Mouse (Mus musculus): ENCODE results near the gene Zfpm1. TPM values are rescaled to one million over a fixed set of nuclear protein-coding genes. Genes with fewer than 3 reads are reported as not detected.

Gene Zfpm1
- polyA plus RNA-seq, 1 experiment from 2014 or later, result 5.7 TPM

DNA sequence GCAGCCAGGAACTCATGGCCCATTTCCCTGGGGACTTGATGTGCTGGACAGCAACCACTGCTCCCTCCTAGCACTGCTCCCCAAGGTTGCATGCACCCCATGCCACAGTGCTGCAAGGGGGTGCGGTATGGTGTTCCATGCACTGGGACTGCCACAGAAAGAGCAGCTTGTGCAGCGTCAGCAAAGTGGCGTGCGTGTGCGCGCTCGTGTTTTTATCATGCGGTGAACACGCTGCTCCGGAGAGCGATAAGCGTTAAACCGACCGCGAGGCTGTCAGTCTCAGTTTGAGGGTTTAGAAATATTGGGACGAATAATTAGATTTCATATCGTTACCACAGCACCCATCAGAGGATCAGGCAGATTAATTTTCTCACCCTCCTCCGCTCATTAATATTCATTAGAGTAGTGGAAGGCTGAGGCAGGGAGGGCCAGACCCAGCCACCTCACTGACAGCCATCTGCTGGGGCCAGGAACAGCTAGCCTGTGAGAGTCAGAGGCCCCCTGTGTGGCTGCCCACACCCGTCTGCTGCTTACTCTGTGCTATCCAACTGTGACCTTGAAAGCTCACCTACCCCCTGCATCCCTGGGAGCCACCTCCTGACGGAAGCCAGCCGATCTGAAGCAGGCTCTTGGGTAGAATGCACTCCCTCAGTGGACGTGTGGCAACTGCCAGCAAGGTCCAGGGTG lies 47.8 kb downstream of the Zfpm1 start:
- DNase-seq, result no peak
- Histone ChIP-seq H3K9me3 (ENCODE audit: low read length) (no peaks in the 10 kb centered on the region), H3K27ac (ENCODE audit: low read depth) (peak overlapping the region; percentile 64), H3K36me3 (replicated peaks; ENCODE audit: insufficient read depth, low read length) (peaks cover 66% of the 10 kb centered on the region), H3K4me3 (ENCODE audit: low read depth, low read length) (no peak overlapping the region), H3K4me2 (ENCODE audit: low read depth, low read length) (peak overlapping the region; percentile 50), H3K27me3 (ENCODE audit: insufficient read depth, low read length) (no peaks in the 10 kb centered on the region), H3K4me1 (ENCODE audit: insufficient read depth) (peaks cover 55% of the 10 kb centered on the region), H3K9ac (replicated peaks) (peak overlapping the region; percentile 55)
- peak; percentile 89 for TF ChIP-seq EP300 (IDR thresholded peaks at IDR 0.05; ENCODE audit: low read depth)
- TF ChIP-seq CTCF (IDR thresholded peaks at IDR 0.05; ENCODE audit: low read depth), result no peak
- ATAC-seq, result peak; percentile 10
- 52% methylated on average over 22 of the region's 22 CpGs for WGBS (ENCODE audit: insufficient replicate concordance)

DNA sequence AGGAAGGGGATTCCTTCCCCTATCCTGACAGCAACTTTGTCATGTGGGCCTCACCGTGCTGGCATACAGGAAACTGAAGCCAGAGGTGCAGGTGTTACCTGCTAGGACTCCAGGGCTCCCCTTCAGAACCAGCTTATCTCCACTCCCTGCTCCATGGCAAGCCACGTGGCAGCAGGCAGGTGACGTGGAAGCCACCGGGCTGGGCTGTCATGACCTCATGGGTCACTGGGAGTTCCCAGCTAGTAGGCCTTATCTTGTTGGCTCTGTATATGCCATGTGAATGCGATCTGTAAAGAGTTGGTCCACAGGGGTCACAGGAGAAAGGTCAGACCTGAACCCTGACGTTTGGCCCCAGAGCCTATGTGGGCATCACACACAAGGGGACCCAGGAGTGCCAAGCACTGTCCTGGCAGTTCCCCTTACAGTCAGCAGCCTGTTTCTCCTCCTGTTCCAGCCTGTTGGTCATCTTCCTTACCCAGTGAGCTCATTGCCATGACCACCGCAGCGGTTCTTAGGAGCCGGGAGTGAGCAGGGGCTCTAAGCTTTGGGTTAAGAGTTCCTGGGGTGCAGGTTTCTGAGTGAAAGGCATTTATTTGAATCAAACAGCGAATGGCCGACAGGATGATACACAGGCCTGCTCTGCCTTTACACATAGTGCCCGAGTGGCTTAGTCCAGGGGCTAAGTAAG lies 48.6 kb downstream of the Zfpm1 start:
- 53% methylated on average over 12 of the region's 12 CpGs for WGBS (ENCODE audit: insufficient replicate concordance)
- H3K36me3 ChIP-seq (replicated peaks; ENCODE audit: insufficient read depth, low read length), result peaks cover 69% of the 10 kb centered on the region
- H3K4me2 ChIP-seq (ENCODE audit: low read depth, low read length), result peak overlapping the region; percentile 50
- peaks cover 47% of the 10 kb centered on the region for H3K4me1 ChIP-seq (ENCODE audit: insufficient read depth)
- peak overlapping the region; percentile 64 for H3K27ac ChIP-seq (ENCODE audit: low read depth)
- peak overlapping the region; percentile 55 for H3K9ac ChIP-seq (replicated peaks)
- DNase-seq (peak; percentile 80), ATAC-seq (peak; percentile 86)
- 0 out of 2 replicates have a peak, but pooled peaks cover 2% of the 10 kb centered on the region for H3K9me3 ChIP-seq (ENCODE audit: low read length)
- no peak overlapping the region for H3K4me3 ChIP-seq (ENCODE audit: low read depth, low read length)
- TF ChIP-seq EP300 (IDR thresholded peaks at IDR 0.05; ENCODE audit: low read depth) (peak; percentile 51; the same call in 1 of the 2 replicates), CTCF (IDR thresholded peaks at IDR 0.05; ENCODE audit: low read depth) (no peak)
- H3K27me3 ChIP-seq (ENCODE audit: insufficient read depth, low read length), result no peaks in the 10 kb centered on the region

DNA sequence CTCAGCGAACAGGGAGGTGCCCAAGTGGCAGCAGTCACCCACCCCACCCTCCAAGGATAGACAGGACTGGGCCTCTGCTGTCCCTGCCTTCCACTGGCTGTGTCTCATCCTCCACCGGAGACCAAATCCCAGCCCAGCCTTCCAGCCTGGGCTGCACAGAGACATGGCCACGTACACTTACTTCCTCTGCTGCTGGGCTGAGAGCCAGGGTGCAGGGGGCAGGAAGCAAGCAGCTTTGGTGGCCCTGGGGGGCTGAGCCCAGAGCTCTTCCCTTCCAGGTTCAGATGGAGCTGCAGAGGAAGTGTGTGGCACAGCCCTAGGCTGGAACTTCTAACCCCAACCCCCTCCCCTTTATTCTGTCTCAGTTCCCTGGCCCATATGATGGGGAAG lies 49.2 kb downstream of the Zfpm1 start:
- H3K36me3 ChIP-seq (replicated peaks; ENCODE audit: insufficient read depth, low read length), result peaks cover 69% of the 10 kb centered on the region
- no peak for TF ChIP-seq EP300 (IDR thresholded peaks at IDR 0.05; ENCODE audit: low read depth)
- TF ChIP-seq CTCF (IDR thresholded peaks at IDR 0.05; ENCODE audit: low read depth), result no peak
- no peaks in the 10 kb centered on the region for H3K27me3 ChIP-seq (ENCODE audit: insufficient read depth, low read length)
- peaks cover 42% of the 10 kb centered on the region for H3K4me1 ChIP-seq (ENCODE audit: insufficient read depth)
- ATAC-seq (peak; percentile 3; the same call in 1 of the 2 replicates), DNase-seq (no peak)
- H3K4me3 ChIP-seq (ENCODE audit: low read depth, low read length), result no peak overlapping the region
- 0 out of 2 replicates have a peak overlapping the region, but pooled peaks have one; percentile 30 for H3K9ac ChIP-seq (replicated peaks)
- H3K9me3 ChIP-seq (ENCODE audit: low read length), result 0 out of 2 replicates have a peak, but pooled peaks cover 3% of the 10 kb centered on the region
- 49% methylated on average over 3 of the region's 3 CpGs for WGBS (ENCODE audit: insufficient replicate concordance)
- peak overlapping the region; percentile 58 for H3K27ac ChIP-seq (ENCODE audit: low read depth)
- 0 out of 2 replicates have a peak overlapping the region, but pooled peaks have one; percentile 8 for H3K4me2 ChIP-seq (ENCODE audit: low read depth, low read length)

DNA sequence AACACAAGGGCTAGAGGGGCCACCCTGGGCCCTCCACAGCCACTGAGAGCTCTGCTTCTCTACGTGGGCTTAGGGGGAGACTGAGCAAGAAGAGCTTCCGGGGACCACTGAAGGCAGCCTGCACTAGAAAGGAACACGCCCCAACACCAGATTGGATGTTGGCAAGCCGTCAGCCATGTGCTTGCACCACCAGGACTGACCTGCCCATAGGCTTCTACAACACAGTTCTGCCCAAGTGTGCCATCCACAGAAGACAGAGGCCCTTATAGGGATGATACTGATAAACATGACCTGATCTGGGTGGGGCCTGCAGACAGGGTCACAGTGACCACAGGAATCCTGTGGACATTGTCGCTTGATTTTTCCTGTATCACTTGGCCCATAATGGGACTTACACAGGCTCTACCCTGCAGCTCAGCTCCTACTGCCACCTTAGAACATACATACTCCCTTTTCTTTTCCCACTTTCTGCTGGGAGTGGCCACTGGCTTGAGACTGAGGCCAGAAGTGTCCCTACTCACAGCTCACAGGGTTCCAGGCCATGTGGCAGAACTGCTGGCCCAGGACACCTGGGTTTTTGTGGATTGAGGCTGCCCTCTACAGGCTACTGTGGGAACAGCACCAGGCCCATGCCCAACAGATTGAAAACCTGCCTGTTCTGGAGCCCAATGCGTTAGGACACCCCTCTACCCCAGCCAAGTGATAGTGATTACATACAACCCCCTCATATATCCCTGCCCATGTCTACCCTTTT lies 51.0 kb downstream of the Zfpm1 start:
- peak; percentile 98 for TF ChIP-seq CTCF (IDR thresholded peaks at IDR 0.05; ENCODE audit: low read depth)
- TF ChIP-seq EP300 (IDR thresholded peaks at IDR 0.05; ENCODE audit: low read depth), result no peak
- Histone ChIP-seq H3K9ac (replicated peaks) (no peak overlapping the region), H3K4me3 (ENCODE audit: low read depth, low read length) (no peak overlapping the region), H3K27me3 (ENCODE audit: insufficient read depth, low read length) (no peaks in the 10 kb centered on the region), H3K4me1 (ENCODE audit: insufficient read depth) (peaks cover 32% of the 10 kb centered on the region), H3K9me3 (ENCODE audit: low read length) (peaks cover 3% of the 10 kb centered on the region; the same call in 1 of the 2 replicates), H3K4me2 (ENCODE audit: low read depth, low read length) (no peak overlapping the region), H3K36me3 (replicated peaks; ENCODE audit: insufficient read depth, low read length) (peaks cover 72% of the 10 kb centered on the region), H3K27ac (ENCODE audit: low read depth) (no peak overlapping the region)
- peak; percentile 88 for DNase-seq
- ATAC-seq, result 0 out of 2 replicates have a peak, but pooled peaks have one; percentile 22
- 66% methylated on average over 6 of the region's 6 CpGs for WGBS (ENCODE audit: insufficient replicate concordance)

DNA sequence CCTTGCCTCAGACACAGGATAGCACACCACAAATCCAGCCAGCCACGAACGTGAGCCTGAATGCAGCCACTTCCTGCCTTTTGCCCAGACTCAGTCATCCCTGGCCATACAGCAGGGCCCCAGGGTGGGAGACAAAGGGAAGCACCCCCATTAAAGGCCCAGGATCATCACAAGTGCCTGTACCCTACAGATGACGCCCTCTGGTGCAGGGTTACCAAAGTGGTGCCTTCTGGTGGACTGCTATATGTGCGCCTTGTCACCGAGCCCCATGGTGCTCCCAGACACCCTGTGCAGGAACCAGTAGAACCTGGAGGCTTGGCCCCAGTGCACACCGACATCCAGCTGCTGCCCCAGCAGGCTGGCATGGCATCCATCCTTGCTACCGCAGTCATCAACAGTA lies 51.6 kb downstream of the Zfpm1 start:
- DNase-seq (no peak), ATAC-seq (no peak)
- H3K36me3 ChIP-seq (replicated peaks; ENCODE audit: insufficient read depth, low read length), result peaks cover 71% of the 10 kb centered on the region
- no peak overlapping the region for H3K27ac ChIP-seq (ENCODE audit: low read depth)
- no peaks in the 10 kb centered on the region for H3K27me3 ChIP-seq (ENCODE audit: insufficient read depth, low read length)
- no peak overlapping the region for H3K4me2 ChIP-seq (ENCODE audit: low read depth, low read length)
- no peak overlapping the region for H3K4me3 ChIP-seq (ENCODE audit: low read depth, low read length)
- H3K9me3 ChIP-seq (ENCODE audit: low read length), result peaks cover 3% of the 10 kb centered on the region; the same call in 1 of the 2 replicates
- WGBS (ENCODE audit: insufficient replicate concordance), result 89% methylated on average over 7 of the region's 7 CpGs
- peaks cover 31% of the 10 kb centered on the region for H3K4me1 ChIP-seq (ENCODE audit: insufficient read depth)
- H3K9ac ChIP-seq (replicated peaks), result no peak overlapping the region
- TF ChIP-seq CTCF (IDR thresholded peaks at IDR 0.05; ENCODE audit: low read depth) (no peak), EP300 (IDR thresholded peaks at IDR 0.05; ENCODE audit: low read depth) (no peak)
